Comparison of ENCODE assay signal across 25 mouse cellular contexts in the genomic region with DNA sequence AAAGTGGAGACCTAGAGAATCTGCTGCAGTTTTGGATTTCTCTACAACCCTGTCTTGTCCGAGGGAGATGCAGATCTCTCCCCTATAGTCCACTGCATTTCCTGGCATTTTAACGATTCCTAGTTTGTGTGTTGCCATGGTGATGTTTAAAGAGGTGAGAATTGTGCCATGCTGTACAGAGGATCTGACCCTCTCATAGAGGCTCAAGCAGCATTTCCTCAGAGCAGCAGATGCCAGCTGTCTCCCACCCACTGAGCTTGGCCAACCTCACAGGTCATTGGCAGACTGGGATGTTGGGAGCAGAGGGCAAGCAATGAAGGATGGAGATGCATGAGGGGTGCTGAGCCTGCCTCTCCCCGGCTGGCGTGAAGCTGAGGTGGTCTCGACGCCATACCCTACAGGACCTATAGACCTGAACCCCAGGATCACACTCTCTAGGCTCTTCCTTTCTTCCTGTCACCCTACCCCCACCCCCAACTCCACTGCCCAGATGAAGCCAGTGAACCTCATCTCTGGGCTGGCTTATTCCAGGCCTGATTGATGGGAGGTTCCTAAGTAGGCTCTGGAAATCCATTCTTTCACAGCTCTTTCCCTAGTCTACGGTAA.
DNase-seq lines count a peak whose midpoint lies in the region; ATAC-seq and TF ChIP-seq lines count a peak whose summit lies in the region.
"Had no signal": no experiment of that assay in that cellular context is flagged by ENCODE, and none has a peak within 500 bp of the region (broad histone marks: within the 10 kb centered on the region; RNA-seq: fewer than 3 reads in every experiment).

No protein-coding gene starts in this region.

- H3K36me3 ChIP-seq in forebrain, embryonic 13.5 days (ENCODE audit: poor library complexity, severe bottlenecking) = no peaks in the 10 kb centered on the region
- no peaks in the 10 kb centered on the region for H3K36me3 ChIP-seq in forebrain, embryonic 10.5 days (replicated peaks)
- no peaks in the 10 kb centered on the region for H3K36me3 ChIP-seq in hindbrain, postnatal 0 days (ENCODE audit: insufficient read depth, low read length)
- H3K36me3 ChIP-seq in hindbrain, embryonic 13.5 days = no peaks in the 10 kb centered on the region
- H3K36me3 ChIP-seq in forebrain, embryonic 16.5 days (ENCODE audit: control insufficient read depth, insufficient read depth) = no peaks in the 10 kb centered on the region
- H3K36me3 ChIP-seq in midbrain, embryonic 16.5 days (ENCODE audit: control insufficient read depth, insufficient read depth, low read length) = no peaks in the 10 kb centered on the region
- H3K36me3 ChIP-seq: heart, embryonic 10.5 days; intestine, embryonic 15.5 days; limb, embryonic 10.5 days; liver, embryonic 15.5 days; lung, embryonic 15.5 days; neural tube, embryonic 13.5 days had no signal

- no peak overlapping the region for H3K4me3 ChIP-seq in forebrain, embryonic 13.5 days
- no peak overlapping the region for H3K4me3 ChIP-seq in forebrain, embryonic 10.5 days
- no peak overlapping the region for H3K4me3 ChIP-seq in hindbrain, postnatal 0 days (ENCODE audit: low read length)
- H3K4me3 ChIP-seq in hindbrain, embryonic 13.5 days = no peak overlapping the region
- H3K4me3 ChIP-seq in forebrain, embryonic 16.5 days (replicated peaks; ENCODE audit: low read length) = no peak overlapping the region
- no peak overlapping the region for H3K4me3 ChIP-seq in midbrain, embryonic 16.5 days (ENCODE audit: low read depth, low read length)
- H3K4me3 ChIP-seq: heart, embryonic 10.5 days; intestine, embryonic 15.5 days; left cerebral cortex, adult 2 months; limb, embryonic 10.5 days; liver, embryonic 15.5 days; lung, embryonic 15.5 days; neural tube, embryonic 13.5 days had no signal

- no peaks in the 10 kb centered on the region for H3K27me3 ChIP-seq in forebrain, embryonic 13.5 days
- no peaks in the 10 kb centered on the region for H3K27me3 ChIP-seq in forebrain, embryonic 10.5 days (ENCODE audit: poor library complexity, severe bottlenecking)
- no peaks in the 10 kb centered on the region for H3K27me3 ChIP-seq in hindbrain, postnatal 0 days (ENCODE audit: insufficient read depth, low read length)
- no peaks in the 10 kb centered on the region for H3K27me3 ChIP-seq in hindbrain, embryonic 13.5 days
- no peaks in the 10 kb centered on the region for H3K27me3 ChIP-seq in forebrain, embryonic 16.5 days (replicated peaks; ENCODE audit: control insufficient read depth, insufficient read depth, low read length)
- no peaks in the 10 kb centered on the region for H3K27me3 ChIP-seq in midbrain, embryonic 16.5 days (ENCODE audit: control insufficient read depth, insufficient read depth, low read depth, low read length)
- H3K27me3 ChIP-seq: intestine, embryonic 15.5 days; liver, embryonic 15.5 days; lung, embryonic 15.5 days; neural tube, embryonic 13.5 days had no signal

- TF ChIP-seq CTCF in hindbrain, postnatal 0 days (IDR thresholded peaks at IDR 0.05; ENCODE audit: low read depth) = no peak

- no peaks in the 10 kb centered on the region for H3K9me3 ChIP-seq in forebrain, embryonic 13.5 days (replicated peaks)
- no peaks in the 10 kb centered on the region for H3K9me3 ChIP-seq in forebrain, embryonic 10.5 days
- no peaks in the 10 kb centered on the region for H3K9me3 ChIP-seq in hindbrain, postnatal 0 days (ENCODE audit: low read length)
- no peaks in the 10 kb centered on the region for H3K9me3 ChIP-seq in hindbrain, embryonic 13.5 days
- H3K9me3 ChIP-seq in forebrain, embryonic 16.5 days (ENCODE audit: control insufficient read depth, low read length) = no peaks in the 10 kb centered on the region
- no peaks in the 10 kb centered on the region for H3K9me3 ChIP-seq in midbrain, embryonic 16.5 days (replicated peaks; ENCODE audit: control insufficient read depth, low read length, poor library complexity, severe bottlenecking)
- H3K9me3 ChIP-seq: heart, embryonic 10.5 days; intestine, embryonic 15.5 days; limb, embryonic 10.5 days; liver, embryonic 15.5 days; lung, embryonic 15.5 days; neural tube, embryonic 13.5 days had no signal

- H3K4me1 ChIP-seq in forebrain, embryonic 13.5 days = peaks cover 17% of the 10 kb centered on the region
- H3K4me1 ChIP-seq in forebrain, embryonic 10.5 days = peaks cover 16% of the 10 kb centered on the region
- H3K4me1 ChIP-seq in hindbrain, postnatal 0 days (ENCODE audit: insufficient read depth, low read length) = peaks cover 13% of the 10 kb centered on the region; the same call in 1 of the 2 replicates
- H3K4me1 ChIP-seq in hindbrain, embryonic 13.5 days (replicated peaks) = peaks cover 27% of the 10 kb centered on the region
- no peaks in the 10 kb centered on the region; the same call in 1 of the 2 replicates for H3K4me1 ChIP-seq in forebrain, embryonic 16.5 days (replicated peaks; ENCODE audit: control insufficient read depth, insufficient read depth, low read length)
- H3K4me1 ChIP-seq in midbrain, embryonic 16.5 days (ENCODE audit: control insufficient read depth, insufficient read depth, low read length) = peaks cover 5% of the 10 kb centered on the region; the same call in 1 of the 2 replicates
- H3K4me1 ChIP-seq: intestine, embryonic 15.5 days; liver, embryonic 15.5 days; lung, embryonic 15.5 days had no signal

- WGBS in forebrain, embryonic 13.5 days = 67% methylated on average over 7 of the region's 7 CpGs
- WGBS in forebrain, embryonic 10.5 days = 89% methylated on average over 7 of the region's 7 CpGs
- WGBS in hindbrain, postnatal 0 days = 48% methylated on average over 7 of the region's 7 CpGs
- WGBS in hindbrain, embryonic 13.5 days = 61% methylated on average over 7 of the region's 7 CpGs
- WGBS in forebrain, embryonic 16.5 days = 68% methylated on average over 7 of the region's 7 CpGs
- 62% methylated on average over 7 of the region's 7 CpGs for WGBS in midbrain, embryonic 16.5 days

- peak; percentile 36; the same call in 1 of the 2 replicates for ATAC-seq in forebrain, embryonic 13.5 days
- ATAC-seq in hindbrain, postnatal 0 days = peak; percentile 69
- no peak; the same call in 1 of the 2 replicates for ATAC-seq in hindbrain, embryonic 13.5 days (ENCODE audit: low FRiP score)
- ATAC-seq in forebrain, embryonic 16.5 days = peak; percentile 58; the same call in 1 of the 2 replicates
- peak; percentile 73 for ATAC-seq in midbrain, embryonic 16.5 days
- ATAC-seq: CD4-positive, CD25-positive, alpha-beta regulatory T cell, adult 4 months; intestine, embryonic 15.5 days had no signal

- H3K27ac ChIP-seq in forebrain, embryonic 13.5 days = no peak overlapping the region
- H3K27ac ChIP-seq in forebrain, embryonic 10.5 days = no peak overlapping the region
- peak overlapping the region; percentile 62 for H3K27ac ChIP-seq in hindbrain, postnatal 0 days
- H3K27ac ChIP-seq in hindbrain, embryonic 13.5 days = no peak overlapping the region
- no peak overlapping the region for H3K27ac ChIP-seq in forebrain, embryonic 16.5 days (ENCODE audit: low read length)
- H3K27ac ChIP-seq in midbrain, embryonic 16.5 days (ENCODE audit: low read length) = peak overlapping the region; percentile 69
- H3K27ac ChIP-seq: heart, embryonic 10.5 days; intestine, embryonic 15.5 days; left cerebral cortex, adult 2 months; limb, embryonic 10.5 days; liver, embryonic 15.5 days; lung, embryonic 15.5 days; neural tube, embryonic 13.5 days; stomach, postnatal 0 days had no signal

- DNase-seq in forebrain, embryonic 10.5 days (ENCODE audit: extremely low spot score, low spot score) = no peak
- DNase-seq in hindbrain, postnatal 0 days (ENCODE audit: low spot score) = peak; percentile 59
- DNase-seq in right cerebral cortex, adult 18-20 months = no peak
- DNase-seq: adrenal gland, postnatal 14 days; cerebellum, adult 9-11 months; gastrocnemius, postnatal 36 days; heart, postnatal 4 days; kidney, adult 8-10 months; kidney, postnatal 10 days; liver; lung, postnatal 36 days; right cerebral cortex, postnatal 14 days had no signal

- no peak overlapping the region for H3K4me2 ChIP-seq in forebrain, embryonic 13.5 days
- H3K4me2 ChIP-seq in hindbrain, postnatal 0 days (ENCODE audit: low read depth, low read length) = no peak overlapping the region
- H3K4me2 ChIP-seq in hindbrain, embryonic 13.5 days = no peak overlapping the region
- no peak overlapping the region for H3K4me2 ChIP-seq in forebrain, embryonic 16.5 days (ENCODE audit: low read length)
- no peak overlapping the region for H3K4me2 ChIP-seq in midbrain, embryonic 16.5 days (ENCODE audit: low read length)
- H3K4me2 ChIP-seq: intestine, embryonic 15.5 days; liver, embryonic 15.5 days; lung, embryonic 15.5 days; neural tube, embryonic 13.5 days had no signal

- no peak overlapping the region for H3K9ac ChIP-seq in forebrain, embryonic 13.5 days
- no peak overlapping the region for H3K9ac ChIP-seq in hindbrain, postnatal 0 days (replicated peaks; ENCODE audit: low read length)
- no peak overlapping the region for H3K9ac ChIP-seq in hindbrain, embryonic 13.5 days
- H3K9ac ChIP-seq in forebrain, embryonic 16.5 days (replicated peaks; ENCODE audit: low read depth, low read length) = no peak overlapping the region
- H3K9ac ChIP-seq in midbrain, embryonic 16.5 days (ENCODE audit: low read depth, low read length) = no peak overlapping the region
- H3K9ac ChIP-seq: intestine, embryonic 15.5 days; liver, embryonic 15.5 days; lung, embryonic 15.5 days; neural tube, embryonic 13.5 days had no signal

Comparison
In these comparisons a context has a peak if more than half of its experiments do, and no peak if none do; other contexts are left out.
1. H3K27ac ChIP-seq: peak in hindbrain, postnatal 0 days (single experiment) and midbrain, embryonic 16.5 days (single experiment); none in forebrain, embryonic 13.5 days (single experiment), forebrain, embryonic 10.5 days (single experiment), hindbrain, embryonic 13.5 days (single experiment) and forebrain, embryonic 16.5 days (single experiment).